In genomic region chr11:50178532-50179488, GRCm38 (mm10) we compare ENCODE assay signal across 21 mouse cellular contexts. TPM values are rescaled to one million over a fixed set of nuclear protein-coding genes. Genes with fewer than 3 reads are reported as not detected.
DNase-seq lines count a peak whose midpoint lies in the region; ATAC-seq lines count a peak whose summit lies in the region.
"Had no signal": no experiment of that assay in that cellular context is flagged by ENCODE, and none has a peak within 500 bp of the region (broad histone marks: within the 10 kb centered on the region; RNA-seq: fewer than 3 reads in every experiment).

No protein-coding gene starts in this region.

- H3K27me3 ChIP-seq in heart, embryonic 15.5 days, result no peaks in the 10 kb centered on the region
- no peaks in the 10 kb centered on the region for H3K27me3 ChIP-seq in liver, embryonic 16.5 days (ENCODE audit: control insufficient read depth, insufficient read depth, low read depth, low read length)
- H3K27me3 ChIP-seq: embryonic facial prominence, embryonic 12.5 days; forebrain, embryonic 13.5 days had no signal

- 69% methylated on average over 5 of the region's 5 CpGs for WGBS in heart, embryonic 15.5 days
- 59% methylated on average over 5 of the region's 5 CpGs for WGBS in liver, embryonic 16.5 days (ENCODE audit: insufficient replicate concordance)

- H3K4me2 ChIP-seq in heart, embryonic 15.5 days, result no peak overlapping the region
- no peak overlapping the region for H3K4me2 ChIP-seq in liver, embryonic 16.5 days (ENCODE audit: low read depth, low read length)
- H3K4me2 ChIP-seq: embryonic facial prominence, embryonic 12.5 days; forebrain, embryonic 13.5 days had no signal

- intact Hi-C loops in heart, postnatal 10 days (cut with DNase I), result no loop called here

- H3K27ac ChIP-seq in heart, embryonic 15.5 days, result peak overlapping the region; percentile 41; the same call in 1 of the 2 replicates
- 0 out of 2 replicates have a peak overlapping the region, but pooled peaks have one; percentile 2 for H3K27ac ChIP-seq in liver, embryonic 16.5 days (ENCODE audit: low read length)
- H3K27ac ChIP-seq: embryonic facial prominence, embryonic 12.5 days; forebrain, embryonic 13.5 days; layer of hippocampus, adult 2 months; midbrain, embryonic 10.5 days; stomach, postnatal 0 days had no signal

- no peak for ATAC-seq in heart, embryonic 15.5 days (replicated peaks; ENCODE audit: insufficient number of reproducible peaks, insufficient read depth, low FRiP score, low read depth)
- no peak for ATAC-seq in liver, embryonic 16.5 days (ENCODE audit: low read depth)
- ATAC-seq: forebrain, embryonic 13.5 days; hindbrain, embryonic 16.5 days; intestine, embryonic 16.5 days had no signal

- no peaks in the 10 kb centered on the region for H3K9me3 ChIP-seq in heart, embryonic 15.5 days (replicated peaks)
- H3K9me3 ChIP-seq in liver, embryonic 16.5 days (replicated peaks; ENCODE audit: control insufficient read depth, low read length), result no peaks in the 10 kb centered on the region
- H3K9me3 ChIP-seq: embryonic facial prominence, embryonic 12.5 days; forebrain, embryonic 13.5 days; midbrain, embryonic 10.5 days had no signal

- H3K4me3 ChIP-seq in heart, embryonic 15.5 days, result no peak overlapping the region
- no peak overlapping the region for H3K4me3 ChIP-seq in liver, embryonic 16.5 days (ENCODE audit: low read depth, low read length)
- H3K4me3 ChIP-seq: embryonic facial prominence, embryonic 12.5 days; erythroblast, embryonic 14.5 days; forebrain, embryonic 13.5 days; layer of hippocampus, adult 2 months; midbrain, embryonic 10.5 days had no signal

- H3K9ac ChIP-seq in heart, embryonic 15.5 days, result no peak overlapping the region
- no peak overlapping the region for H3K9ac ChIP-seq in liver, embryonic 16.5 days (ENCODE audit: low read depth, low read length)
- H3K9ac ChIP-seq: embryonic facial prominence, embryonic 12.5 days; forebrain, embryonic 13.5 days had no signal

- H3K36me3 ChIP-seq in heart, embryonic 15.5 days, result no peaks in the 10 kb centered on the region
- no peaks in the 10 kb centered on the region for H3K36me3 ChIP-seq in liver, embryonic 16.5 days (ENCODE audit: control insufficient read depth, insufficient read depth)

- H3K4me1 ChIP-seq in heart, embryonic 15.5 days (replicated peaks), result peaks cover 19% of the 10 kb centered on the region
- peaks cover 32% of the 10 kb centered on the region for H3K4me1 ChIP-seq in liver, embryonic 16.5 days (ENCODE audit: control insufficient read depth, low read depth, low read length)

- no peak for DNase-seq in heart, postnatal 10 days
- peak; percentile 27 for DNase-seq in kidney, postnatal 10 days
- DNase-seq in kidney, adult 18-20 months, result no peak
- DNase-seq in adipocyte (ENCODE audit: low spot score), result peak; percentile 76
- no peak for DNase-seq in cerebellum, adult 9-10 months
- DNase-seq: adrenal gland, adult 2 months; cerebellum, adult 8-10 months; gastrocnemius, postnatal 14 days; lung, postnatal 10 days; right cerebral cortex, postnatal 4 days had no signal

RNA-seq across cellular contexts. Expression of gene Mrnip, which starts 4.6 kb away (rescaled TPM):
- polyA plus RNA-seq in heart, embryonic 15.5 days (2015; fragmentation: Nextera tagmentation; extraction: Ambion mirVana), result 7.9 and 12.2 TPM in 2 replicates
- 1 to 10 TPM; 6.0 TPM for total RNA-seq in heart, postnatal 10 days (2021)
- polyA plus RNA-seq in liver, embryonic 16.5 days (2015; fragmentation: Nextera tagmentation; extraction: Ambion mirVana), result 7.9 and 8.6 TPM in 2 replicates

RNA-seq across cellular contexts. Expression of gene Sqstm1, which starts 31.8 kb away (rescaled TPM):
- 213 and 270 TPM in 2 replicates for polyA plus RNA-seq in heart, embryonic 15.5 days (2015; fragmentation: Nextera tagmentation; extraction: Ambion mirVana)
- total RNA-seq in heart, postnatal 10 days (2021), result 100 to 1,000 TPM; 239 to 247 TPM
- polyA plus RNA-seq in liver, embryonic 16.5 days (2015; fragmentation: Nextera tagmentation; extraction: Ambion mirVana), result 165 and 182 TPM in 2 replicates

RNA-seq across cellular contexts. Expression of gene Mgat4b, which starts 31.9 kb away (rescaled TPM):
- 29.2 and 35.5 TPM in 2 replicates for polyA plus RNA-seq in heart, embryonic 15.5 days (2015; fragmentation: Nextera tagmentation; extraction: Ambion mirVana)
- 100 to 1,000 TPM; 122 to 127 TPM for total RNA-seq in heart, postnatal 10 days (2021)
- polyA plus RNA-seq in liver, embryonic 16.5 days (2015; fragmentation: Nextera tagmentation; extraction: Ambion mirVana), result 2.2 and 3.1 TPM in 2 replicates

RNA-seq across cellular contexts. Expression of gene Tbc1d9b, which starts 47.6 kb away (rescaled TPM):
- 25.6 and 33.8 TPM in 2 replicates for polyA plus RNA-seq in heart, embryonic 15.5 days (2015; fragmentation: Nextera tagmentation; extraction: Ambion mirVana)
- total RNA-seq in heart, postnatal 10 days (2021), result 10 to 100 TPM; 44.5 to 48.6 TPM
- polyA plus RNA-seq in liver, embryonic 16.5 days (2015; fragmentation: Nextera tagmentation; extraction: Ambion mirVana), result 12.9 and 13.1 TPM in 2 replicates

RNA-seq across cellular contexts. Expression of gene Ltc4s, which starts 59.6 kb away (rescaled TPM):
- polyA plus RNA-seq in heart, embryonic 15.5 days (2015; fragmentation: Nextera tagmentation; extraction: Ambion mirVana), result 1.6 and 2.6 TPM in 2 replicates
- 1 to 10 TPM; 5.0 to 5.9 TPM for total RNA-seq in heart, postnatal 10 days (2021)
- 0.50 and 0.61 TPM in 2 replicates for polyA plus RNA-seq in liver, embryonic 16.5 days (2015; fragmentation: Nextera tagmentation; extraction: Ambion mirVana)
- total RNA-seq: monocyte, adult 5-6 weeks had no signal
- polyA plus RNA-seq: erythroblast, embryonic 14.5 days had no signal

Comparison
In these comparisons a context has a peak if more than half of its experiments do, and no peak if none do; other contexts are left out.
1. DNase-seq: peak in kidney, postnatal 10 days (single experiment) and adipocyte (single experiment); none in heart, postnatal 10 days (0 of 2), kidney, adult 18-20 months (single experiment) and cerebellum, adult 9-10 months (single experiment).